Mouse (Mus musculus) stomach, embryonic 15.5 days (tissue): Measurements from ENCODE around the gene Hes2. TPM values are rescaled to one million over a fixed set of nuclear protein-coding genes. Genes with fewer than 3 reads are reported as not detected.

Experiments
- ATAC-seq: fragments of 200-750 bp; cut with Nextera tagmentation; 2 replicates; pipeline ENCODE4 v1.8.0; 2017; ENCODE audit warnings: low read depth, moderate number of reproducible peaks, moderate TSS enrichment; ENCODE audit not compliant: insufficient read depth, low FRiP score
- H3K27ac ChIP-seq: fragments of 300-500 bp; sonication (generic); 2 replicates; pipeline ENCODE4 v1.5.1; 2015; ENCODE audit warnings: mild to moderate bottlenecking, inconsistent platforms
- H3K27me3 ChIP-seq: fragments of 300-500 bp; sonication (generic); replicated peaks from 2 replicates; pipeline ENCODE4 v1.6.1; 2015; ENCODE audit warnings: inconsistent platforms
- H3K36me3 ChIP-seq: fragments of 300-500 bp; sonication (generic); 2 replicates; pipeline ENCODE4 v1.6.1; 2015; ENCODE audit warnings: inconsistent platforms
- H3K4me1 ChIP-seq: fragments of 300-500 bp; sonication (generic); 2 replicates; pipeline ENCODE4 v1.6.1; 2015; ENCODE audit warnings: inconsistent platforms
- H3K4me2 ChIP-seq: fragments of 300-500 bp; sonication (generic); 2 replicates; pipeline ENCODE4 v1.6.1; 2015; ENCODE audit warnings: mild to moderate bottlenecking, inconsistent platforms
- H3K4me3 ChIP-seq: fragments of 300-500 bp; sonication (generic); replicated peaks from 2 replicates; pipeline ENCODE4 v1.5.1; 2015; ENCODE audit warnings: inconsistent platforms
- H3K9ac ChIP-seq: fragments of 300-500 bp; sonication (generic); 2 replicates; pipeline ENCODE4 v1.6.1; 2015; ENCODE audit warnings: inconsistent platforms
- H3K9me3 ChIP-seq: fragments of 300-500 bp; sonication (generic); 2 replicates; pipeline ENCODE4 v1.6.1; 2016; ENCODE audit warnings: inconsistent platforms
- WGBS: fragments of 180-500 bp; shearing (Covaris S2); methylation state at CpG from one replicate; pipeline ENCODE4 v1.1.7; 2015; 5-methylcytosine and 5-hydroxymethylcytosine counted together
- polyA plus RNA-seq: library from polyadenylated mRNA; unstranded; fragments of >200 nt; fragmentation: Nextera tagmentation; extraction: Ambion mirVana; gene quantifications from 2 replicates; pipeline ENCODE4 v1.2.1, GENCODE M21; 2015

Gene Hes2
- 0.43 and 0.44 TPM in 2 replicates for polyA plus RNA-seq

- ATAC-seq: 0 out of 2 replicates have a peak, but pooled peaks have one; percentile 32
- H3K36me3 ChIP-seq: no peaks in the 10 kb centered on the region
- H3K4me3 ChIP-seq: peak within 1 kb of the TSS; percentile 27
- peaks cover 56% of the 10 kb centered on the region for H3K27me3 ChIP-seq
- no peak within 1 kb of the TSS for H3K9ac ChIP-seq
- peak within 1 kb of the TSS; percentile 55 for H3K4me2 ChIP-seq
- H3K9me3 ChIP-seq: no peaks in the 10 kb centered on the region
- 3% methylated on average over 35 of the region's 35 CpGs for WGBS
- no peak within 1 kb of the TSS for H3K27ac ChIP-seq
- peaks cover 20% of the 10 kb centered on the region for H3K4me1 ChIP-seq
These were observed at the start of gene Hes2 for GRCm38 (mm10) chr4:152158585-152159284. TSS of gene Hes2 (plus strand) at chr4:152158867.

GRCm38 (mm10) chr4:152109509-152109908 lies 49.2 kb upstream of the Hes2 start:
- H3K4me2 ChIP-seq: no peak overlapping the region
- no peak overlapping the region for H3K9ac ChIP-seq
- WGBS: 71% methylated on average over 3 of the region's 3 CpGs
- no peak for ATAC-seq
- H3K4me1 ChIP-seq: peaks cover 16% of the 10 kb centered on the region
- no peak overlapping the region for H3K27ac ChIP-seq
- no peak overlapping the region for H3K4me3 ChIP-seq
- no peaks in the 10 kb centered on the region for H3K9me3 ChIP-seq
- H3K27me3 ChIP-seq: no peaks in the 10 kb centered on the region; the same call in 1 of the 2 replicates
- H3K36me3 ChIP-seq: peaks cover 26% of the 10 kb centered on the region; the same call in 1 of the 2 replicates

- Histone ChIP-seq H3K4me3 (no peak overlapping the region), H3K27me3 (peaks cover 5% of the 10 kb centered on the region; the same call in 1 of the 2 replicates), H3K36me3 (peaks cover 26% of the 10 kb centered on the region; the same call in 1 of the 2 replicates), H3K4me2 (no peak overlapping the region), H3K4me1 (peaks cover 26% of the 10 kb centered on the region), H3K27ac (no peak overlapping the region), H3K9me3 (no peaks in the 10 kb centered on the region), H3K9ac (no peak overlapping the region)
- WGBS: 73% methylated on average over 4 of the region's 4 CpGs
- ATAC-seq: no peak
These were observed 48.0 kb upstream of the Hes2 start for GRCm38 (mm10) chr4:152110689-152111088.

- Histone ChIP-seq H3K27ac (no peak overlapping the region), H3K9me3 (no peaks in the 10 kb centered on the region), H3K4me3 (no peak overlapping the region), H3K4me1 (peaks cover 35% of the 10 kb centered on the region), H3K36me3 (peaks cover 22% of the 10 kb centered on the region; the same call in 1 of the 2 replicates), H3K27me3 (peaks cover 15% of the 10 kb centered on the region; the same call in 1 of the 2 replicates), H3K9ac (no peak overlapping the region), H3K4me2 (no peak overlapping the region)
- ATAC-seq: no peak
- 77% methylated on average over 9 of the region's 9 CpGs for WGBS
These were observed 46.3 kb upstream of the Hes2 start for GRCm38 (mm10) chr4:152112329-152112728.

- WGBS: 76% methylated on average over 16 of the region's 16 CpGs
- no peak overlapping the region for H3K9ac ChIP-seq
- H3K4me2 ChIP-seq: no peak overlapping the region
- peaks cover 25% of the 10 kb centered on the region for H3K4me1 ChIP-seq
- H3K9me3 ChIP-seq: no peaks in the 10 kb centered on the region
- no peak overlapping the region for H3K27ac ChIP-seq
- peaks cover 19% of the 10 kb centered on the region; the same call in 1 of the 2 replicates for H3K36me3 ChIP-seq
- peaks cover 32% of the 10 kb centered on the region for H3K27me3 ChIP-seq
- no peak for ATAC-seq
- no peak overlapping the region for H3K4me3 ChIP-seq
These were observed 44.6 kb upstream of the Hes2 start for GRCm38 (mm10) chr4:152114080-152114479.

GRCm38 (mm10) chr4:152115921-152116612 lies 42.6 kb upstream of the Hes2 start, which contains the start of gene Tnfrsf25:
TSS of gene Tnfrsf25 (plus strand) at chr4:152115934.
- H3K4me1 ChIP-seq: peaks cover 42% of the 10 kb centered on the region
- no peak within 1 kb of the TSS for H3K9ac ChIP-seq
- peak within 1 kb of the TSS; percentile 42 for H3K4me2 ChIP-seq
- H3K36me3 ChIP-seq: peaks cover 11% of the 10 kb centered on the region; the same call in 1 of the 2 replicates
- ATAC-seq: no peak
- H3K27ac ChIP-seq: no peak within 1 kb of the TSS
- H3K9me3 ChIP-seq: no peaks in the 10 kb centered on the region
- H3K27me3 ChIP-seq: peaks cover 52% of the 10 kb centered on the region
- peak within 1 kb of the TSS; percentile 19; the same call in 1 of the 2 replicates for H3K4me3 ChIP-seq
- WGBS: 8% methylated on average over 30 of the region's 30 CpGs

GRCm38 (mm10) chr4:152117538-152117937 lies 41.1 kb upstream of the Hes2 start:
- Histone ChIP-seq H3K36me3 (peaks cover 11% of the 10 kb centered on the region; the same call in 1 of the 2 replicates), H3K4me3 (no peak overlapping the region), H3K27ac (no peak overlapping the region), H3K9me3 (no peaks in the 10 kb centered on the region), H3K9ac (no peak overlapping the region), H3K4me1 (peaks cover 47% of the 10 kb centered on the region), H3K27me3 (peaks cover 62% of the 10 kb centered on the region), H3K4me2 (no peak overlapping the region)
- ATAC-seq: peak; percentile 64
- 59% methylated on average over 9 of the region's 9 CpGs for WGBS

- no peaks in the 10 kb centered on the region for H3K36me3 ChIP-seq
- H3K4me3 ChIP-seq: peak overlapping the region; percentile 5; the same call in 1 of the 2 replicates
- no peak for ATAC-seq
- 10% methylated on average over 39 of the region's 39 CpGs for WGBS
- peak overlapping the region; percentile 41 for H3K4me2 ChIP-seq
- peaks cover 47% of the 10 kb centered on the region for H3K4me1 ChIP-seq
- no peaks in the 10 kb centered on the region for H3K9me3 ChIP-seq
- no peak overlapping the region for H3K27ac ChIP-seq
- H3K9ac ChIP-seq: no peak overlapping the region
- peaks cover 82% of the 10 kb centered on the region for H3K27me3 ChIP-seq
These were observed 39.0 kb upstream of the Hes2 start for GRCm38 (mm10) chr4:152119396-152120292.

- Histone ChIP-seq H3K36me3 (no peaks in the 10 kb centered on the region), H3K9ac (no peak overlapping the region), H3K4me1 (peaks cover 44% of the 10 kb centered on the region), H3K4me3 (peak overlapping the region; percentile 13; the same call in 1 of the 2 replicates), H3K4me2 (peak overlapping the region; percentile 41), H3K9me3 (no peaks in the 10 kb centered on the region), H3K27me3 (peaks cover 85% of the 10 kb centered on the region), H3K27ac (no peak overlapping the region)
- ATAC-seq: no peak
- 3% methylated on average over 31 of the region's 31 CpGs for WGBS
These were observed 38.1 kb upstream of the Hes2 start for GRCm38 (mm10) chr4:152120311-152121182.

- Histone ChIP-seq H3K27ac (no peak overlapping the region), H3K9ac (no peak overlapping the region), H3K27me3 (peaks cover 90% of the 10 kb centered on the region), H3K9me3 (no peaks in the 10 kb centered on the region), H3K36me3 (no peaks in the 10 kb centered on the region), H3K4me2 (peak overlapping the region; percentile 41), H3K4me3 (peak overlapping the region; percentile 13; the same call in 1 of the 2 replicates), H3K4me1 (peaks cover 44% of the 10 kb centered on the region)
- WGBS: 4% methylated on average over 12 of the region's 12 CpGs
- ATAC-seq: no peak
These were observed 37.5 kb upstream of the Hes2 start for GRCm38 (mm10) chr4:152121183-152121505.
